Mouse (Mus musculus): ENCODE measurements around the gene Epb41. TPM values are rescaled to one million over a fixed set of nuclear protein-coding genes. Genes with fewer than 3 reads are reported as not detected.

Epb41 gene
- polyA plus RNA-seq, 1 experiment from 2014 or later: 139 TPM

DNA sequence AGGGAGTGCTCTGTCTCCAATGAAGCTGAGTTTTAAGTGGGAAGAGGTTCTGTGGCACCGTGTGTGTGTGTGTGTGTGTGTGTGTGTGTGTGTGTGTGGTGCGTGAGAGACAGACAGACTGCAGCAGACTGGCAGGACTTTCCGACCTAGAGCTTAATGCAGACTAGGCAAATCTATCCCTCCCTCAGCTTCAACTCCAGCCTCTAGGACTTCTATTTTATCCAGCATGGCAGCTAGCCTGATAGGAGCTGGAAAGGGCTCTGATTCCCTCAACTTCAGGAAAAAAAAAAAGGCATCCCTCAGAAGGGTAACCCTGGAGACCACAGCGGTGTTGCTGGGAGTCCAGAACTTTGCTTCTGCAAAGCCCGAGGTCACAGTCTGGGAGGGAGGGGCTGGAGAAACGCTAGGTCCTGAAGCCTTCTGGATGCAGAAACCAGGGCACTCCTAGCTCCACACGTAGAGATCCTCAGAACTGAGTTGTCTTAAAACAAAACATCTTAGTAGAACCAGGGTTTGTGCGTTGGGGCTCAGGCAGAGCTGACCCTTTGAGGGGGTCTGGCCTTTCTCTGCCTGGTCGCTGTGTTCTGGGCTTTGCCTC, 161.0 kb downstream of the Epb41 start:
- 11% methylated on average over 9 of the region's 9 CpGs for WGBS
- Histone ChIP-seq H3K9ac (replicated peaks; ENCODE audit: low read length) (no peak overlapping the region), H3K4me1 (ENCODE audit: control insufficient read depth, insufficient read depth, low read length) (peaks cover 32% of the 10 kb centered on the region), H3K4me3 (ENCODE audit: low read depth, low read length) (no peak overlapping the region), H3K36me3 (replicated peaks; ENCODE audit: control insufficient read depth, insufficient read depth, low read depth, low read length) (no peaks in the 10 kb centered on the region), H3K4me2 (ENCODE audit: low read depth, low read length) (no peak overlapping the region), H3K27ac (replicated peaks; ENCODE audit: low read depth, low read length) (no peak overlapping the region), H3K9me3 (replicated peaks; ENCODE audit: control insufficient read depth, low read length) (no peaks in the 10 kb centered on the region), H3K27me3 (ENCODE audit: control insufficient read depth, insufficient read depth, low read length) (peaks cover 23% of the 10 kb centered on the region)
- no peak for DNase-seq (ENCODE audit: low spot score)
- ATAC-seq (replicated peaks; ENCODE audit: insufficient number of reproducible peaks, low FRiP score, low TSS enrichment, low read depth): no peak

GRCm38 (mm10) chr4:131913526-131913925, 161.6 kb downstream of the Epb41 start:
- no peak overlapping the region for H3K9ac ChIP-seq (replicated peaks; ENCODE audit: low read length)
- peaks cover 23% of the 10 kb centered on the region for H3K27me3 ChIP-seq (ENCODE audit: control insufficient read depth, insufficient read depth, low read length)
- no peak for DNase-seq (ENCODE audit: low spot score)
- H3K9me3 ChIP-seq (replicated peaks; ENCODE audit: control insufficient read depth, low read length): no peaks in the 10 kb centered on the region
- H3K27ac ChIP-seq (replicated peaks; ENCODE audit: low read depth, low read length): no peak overlapping the region
- no peak overlapping the region for H3K4me3 ChIP-seq (ENCODE audit: low read depth, low read length)
- ATAC-seq (replicated peaks; ENCODE audit: insufficient number of reproducible peaks, low FRiP score, low TSS enrichment, low read depth): no peak
- no peaks in the 10 kb centered on the region for H3K36me3 ChIP-seq (replicated peaks; ENCODE audit: control insufficient read depth, insufficient read depth, low read depth, low read length)
- WGBS: 45% methylated on average over 10 of the region's 10 CpGs
- peaks cover 27% of the 10 kb centered on the region for H3K4me1 ChIP-seq (ENCODE audit: control insufficient read depth, insufficient read depth, low read length)
- no peak overlapping the region for H3K4me2 ChIP-seq (ENCODE audit: low read depth, low read length)

GRCm38 (mm10) chr4:131911521-131911920, 163.6 kb downstream of the Epb41 start:
- H3K27me3 ChIP-seq (ENCODE audit: control insufficient read depth, insufficient read depth, low read length): peaks cover 18% of the 10 kb centered on the region
- no peak for ATAC-seq (replicated peaks; ENCODE audit: insufficient number of reproducible peaks, low FRiP score, low TSS enrichment, low read depth)
- H3K27ac ChIP-seq (replicated peaks; ENCODE audit: low read depth, low read length): no peak overlapping the region
- no peak overlapping the region for H3K4me3 ChIP-seq (ENCODE audit: low read depth, low read length)
- H3K9ac ChIP-seq (replicated peaks; ENCODE audit: low read length): no peak overlapping the region
- no peaks in the 10 kb centered on the region for H3K36me3 ChIP-seq (replicated peaks; ENCODE audit: control insufficient read depth, insufficient read depth, low read depth, low read length)
- DNase-seq (ENCODE audit: low spot score): no peak
- 46% methylated on average over 5 of the region's 5 CpGs for WGBS
- peaks cover 21% of the 10 kb centered on the region for H3K4me1 ChIP-seq (ENCODE audit: control insufficient read depth, insufficient read depth, low read length)
- no peaks in the 10 kb centered on the region for H3K9me3 ChIP-seq (replicated peaks; ENCODE audit: control insufficient read depth, low read length)
- H3K4me2 ChIP-seq (ENCODE audit: low read depth, low read length): no peak overlapping the region

GRCm38 (mm10) chr4:131910237-131910994, 164.7 kb downstream of the Epb41 start:
- no peak overlapping the region for H3K27ac ChIP-seq (replicated peaks; ENCODE audit: low read depth, low read length)
- H3K36me3 ChIP-seq (replicated peaks; ENCODE audit: control insufficient read depth, insufficient read depth, low read depth, low read length): no peaks in the 10 kb centered on the region
- no peak overlapping the region for H3K4me3 ChIP-seq (ENCODE audit: low read depth, low read length)
- peaks cover 12% of the 10 kb centered on the region for H3K4me1 ChIP-seq (ENCODE audit: control insufficient read depth, insufficient read depth, low read length)
- peaks cover 9% of the 10 kb centered on the region for H3K27me3 ChIP-seq (ENCODE audit: control insufficient read depth, insufficient read depth, low read length)
- ATAC-seq (replicated peaks; ENCODE audit: insufficient number of reproducible peaks, low FRiP score, low TSS enrichment, low read depth) (0 out of 2 replicates have a peak, but pooled peaks have one; percentile 27), DNase-seq (ENCODE audit: low spot score) (peak; percentile 79)
- no peaks in the 10 kb centered on the region for H3K9me3 ChIP-seq (replicated peaks; ENCODE audit: control insufficient read depth, low read length)
- 0 out of 2 replicates have a peak overlapping the region, but pooled peaks have one; percentile 28 for H3K9ac ChIP-seq (replicated peaks; ENCODE audit: low read length)
- H3K4me2 ChIP-seq (ENCODE audit: low read depth, low read length): no peak overlapping the region; the same call in 1 of the 2 replicates
- WGBS: 7% methylated on average over 19 of the region's 21 CpGs

GRCm38 (mm10) chr4:131907912-131908311, 167.2 kb downstream of the Epb41 start:
- Histone ChIP-seq H3K4me1 (ENCODE audit: control insufficient read depth, insufficient read depth, low read length) (peaks cover 9% of the 10 kb centered on the region), H3K4me3 (ENCODE audit: low read depth, low read length) (no peak overlapping the region), H3K36me3 (replicated peaks; ENCODE audit: control insufficient read depth, insufficient read depth, low read depth, low read length) (no peaks in the 10 kb centered on the region; the same call in 1 of the 2 replicates), H3K9me3 (replicated peaks; ENCODE audit: control insufficient read depth, low read length) (no peaks in the 10 kb centered on the region), H3K27me3 (ENCODE audit: control insufficient read depth, insufficient read depth, low read length) (peaks cover 2% of the 10 kb centered on the region; the same call in 1 of the 2 replicates), H3K27ac (replicated peaks; ENCODE audit: low read depth, low read length) (no peak overlapping the region), H3K4me2 (ENCODE audit: low read depth, low read length) (no peak overlapping the region), H3K9ac (replicated peaks; ENCODE audit: low read length) (no peak overlapping the region)
- DNase-seq (ENCODE audit: low spot score): no peak
- ATAC-seq (replicated peaks; ENCODE audit: insufficient number of reproducible peaks, low FRiP score, low TSS enrichment, low read depth): no peak
- WGBS: 92% methylated on average over 3 of the region's 3 CpGs

- H3K4me2 ChIP-seq (ENCODE audit: low read depth, low read length): no peak overlapping the region
- peaks cover 6% of the 10 kb centered on the region for H3K4me1 ChIP-seq (ENCODE audit: control insufficient read depth, insufficient read depth, low read length)
- ATAC-seq (replicated peaks; ENCODE audit: insufficient number of reproducible peaks, low FRiP score, low TSS enrichment, low read depth) (no peak), DNase-seq (ENCODE audit: low spot score) (no peak)
- H3K27ac ChIP-seq (replicated peaks; ENCODE audit: low read depth, low read length): no peak overlapping the region
- H3K4me3 ChIP-seq (ENCODE audit: low read depth, low read length): no peak overlapping the region
- no peak overlapping the region for H3K9ac ChIP-seq (replicated peaks; ENCODE audit: low read length)
- no peaks in the 10 kb centered on the region for H3K9me3 ChIP-seq (replicated peaks; ENCODE audit: control insufficient read depth, low read length)
- H3K27me3 ChIP-seq (ENCODE audit: control insufficient read depth, insufficient read depth, low read length): no peaks in the 10 kb centered on the region
- H3K36me3 ChIP-seq (replicated peaks; ENCODE audit: control insufficient read depth, insufficient read depth, low read depth, low read length): peaks cover 9% of the 10 kb centered on the region
- WGBS: 70% methylated on average over 6 of the region's 6 CpGs
Observed at GRCm38 (mm10) chr4:131906423-131906822, 168.7 kb downstream of the Epb41 start.

DNA sequence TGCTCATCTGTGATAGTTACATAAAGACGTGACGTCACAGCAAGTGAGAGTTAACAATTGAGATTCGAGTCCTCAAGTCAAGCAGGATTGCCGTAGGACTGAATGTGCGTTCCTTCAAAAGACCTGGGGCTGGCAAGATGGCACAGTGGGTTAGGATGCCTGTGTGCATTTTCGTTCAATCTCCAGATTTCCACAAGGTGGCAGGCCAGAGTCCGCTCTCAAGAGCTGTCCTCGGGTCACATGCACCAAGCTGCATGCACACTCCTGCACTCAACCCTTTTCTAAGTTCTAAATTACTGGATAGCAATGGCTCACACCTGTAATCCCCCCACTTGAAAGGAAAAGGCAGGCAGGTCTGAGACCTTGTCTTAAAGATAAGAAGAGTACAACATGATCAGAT, 170.6 kb downstream of the Epb41 start:
- H3K4me3 ChIP-seq (ENCODE audit: low read depth, low read length): no peak overlapping the region
- peaks cover 25% of the 10 kb centered on the region for H3K36me3 ChIP-seq (replicated peaks; ENCODE audit: control insufficient read depth, insufficient read depth, low read depth, low read length)
- no peaks in the 10 kb centered on the region for H3K9me3 ChIP-seq (replicated peaks; ENCODE audit: control insufficient read depth, low read length)
- WGBS: 57% methylated on average over 8 of the region's 8 CpGs
- H3K9ac ChIP-seq (replicated peaks; ENCODE audit: low read length): no peak overlapping the region
- H3K27me3 ChIP-seq (ENCODE audit: control insufficient read depth, insufficient read depth, low read length): no peaks in the 10 kb centered on the region
- DNase-seq (ENCODE audit: low spot score): peak; percentile 64
- no peaks in the 10 kb centered on the region for H3K4me1 ChIP-seq (ENCODE audit: control insufficient read depth, insufficient read depth, low read length)
- ATAC-seq (replicated peaks; ENCODE audit: insufficient number of reproducible peaks, low FRiP score, low TSS enrichment, low read depth): peak; percentile 25; the same call in 1 of the 2 replicates
- no peak overlapping the region for H3K27ac ChIP-seq (replicated peaks; ENCODE audit: low read depth, low read length)
- H3K4me2 ChIP-seq (ENCODE audit: low read depth, low read length): no peak overlapping the region

DNA sequence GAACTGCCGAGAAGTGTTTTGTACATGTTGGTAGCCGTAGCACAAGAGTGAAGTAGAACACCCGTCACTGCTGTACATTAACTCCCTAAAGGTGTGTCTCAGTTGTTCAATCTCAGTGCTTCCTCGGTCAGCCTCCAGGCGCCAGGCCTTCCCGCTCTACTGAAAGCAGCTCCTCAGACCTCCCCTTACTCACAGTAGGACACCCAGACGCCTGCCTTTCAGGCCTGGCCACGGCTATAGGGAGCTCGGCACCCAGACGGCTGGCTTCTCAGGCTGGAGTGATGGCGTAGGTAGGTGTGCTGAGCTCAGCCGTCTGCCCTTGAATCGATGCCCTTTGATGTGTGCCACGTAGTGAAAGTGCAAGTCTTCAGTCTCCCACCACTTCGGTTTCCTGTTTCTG, 174.0 kb downstream of the Epb41 start:
- Histone ChIP-seq H3K4me1 (ENCODE audit: control insufficient read depth, insufficient read depth, low read length) (no peaks in the 10 kb centered on the region), H3K36me3 (replicated peaks; ENCODE audit: control insufficient read depth, insufficient read depth, low read depth, low read length) (peaks cover 31% of the 10 kb centered on the region), H3K4me2 (ENCODE audit: low read depth, low read length) (no peak overlapping the region)

More for the DNA sequence above, 174.0 kb downstream of the Epb41 start:
- DNase-seq (ENCODE audit: low spot score) (no peak), ATAC-seq (replicated peaks; ENCODE audit: insufficient number of reproducible peaks, low FRiP score, low TSS enrichment, low read depth) (no peak)
- H3K27me3 ChIP-seq (ENCODE audit: control insufficient read depth, insufficient read depth, low read length): no peaks in the 10 kb centered on the region
- H3K4me3 ChIP-seq (ENCODE audit: low read depth, low read length): no peak overlapping the region
- H3K27ac ChIP-seq (replicated peaks; ENCODE audit: low read depth, low read length): no peak overlapping the region
- WGBS: 93% methylated on average over 15 of the region's 15 CpGs
- H3K9ac ChIP-seq (replicated peaks; ENCODE audit: low read length): no peak overlapping the region
- H3K9me3 ChIP-seq (replicated peaks; ENCODE audit: control insufficient read depth, low read length): no peaks in the 10 kb centered on the region
